Mouse (Mus musculus): ENCODE data around the gene Mettl5. TPM values are rescaled to one million over a fixed set of nuclear protein-coding genes. Genes with fewer than 3 reads are reported as not detected.

Mettl5 gene
- total and polyA plus RNA-seq, 2 experiments from 2014 or later = 13.1 to 45.7 TPM

GRCm38 (mm10) chr2:69903541-69903940 is 18.1 kb upstream of the Mettl5 start:
- TF ChIP-seq EP300 (IDR thresholded peaks at IDR 0.05; ENCODE audit: low read depth) (no peak), CTCF (IDR thresholded peaks at IDR 0.05; ENCODE audit: low read depth) (no peak)
- WGBS = 86% methylated on average over 3 of the region's 3 CpGs
- H3K27ac ChIP-seq (ENCODE audit: low read depth) = no peak overlapping the region
- no peaks in the 10 kb centered on the region for H3K9me3 ChIP-seq (replicated peaks; ENCODE audit: control insufficient read depth, low read length)
- H3K27me3 ChIP-seq (ENCODE audit: control insufficient read depth, insufficient read depth, low read length) = no peaks in the 10 kb centered on the region
- DNase-seq (ENCODE audit: low spot score) (no peak), ATAC-seq (ENCODE audit: insufficient read depth, low read depth) (no peak)
- H3K4me2 ChIP-seq (ENCODE audit: low read depth, low read length) = no peak overlapping the region
- no peak overlapping the region for H3K4me3 ChIP-seq (ENCODE audit: low read depth, low read length)
- 0 out of 2 replicates have a peak, but pooled peaks cover 10% of the 10 kb centered on the region for H3K36me3 ChIP-seq (replicated peaks; ENCODE audit: control insufficient read depth, insufficient read depth, low read length)
- H3K4me1 ChIP-seq (ENCODE audit: control insufficient read depth, insufficient read depth) = 0 out of 2 replicates have a peak, but pooled peaks cover 6% of the 10 kb centered on the region
- H3K9ac ChIP-seq (replicated peaks; ENCODE audit: low read depth, low read length) = no peak overlapping the region

GRCm38 (mm10) chr2:69897618-69898575 is 12.5 kb upstream of the Mettl5 start:
- DNase-seq (ENCODE audit: low spot score) = peak; percentile 87
- 0 out of 2 replicates have a peak, but pooled peaks cover 6% of the 10 kb centered on the region for H3K4me1 ChIP-seq (ENCODE audit: control insufficient read depth, insufficient read depth)
- TF ChIP-seq CTCF (IDR thresholded peaks at IDR 0.05; ENCODE audit: low read depth) = no peak
- no peak for TF ChIP-seq EP300 (IDR thresholded peaks at IDR 0.05; ENCODE audit: low read depth)
- WGBS = under 1% methylated on average over 50 of the region's 55 CpGs
- peak; percentile 63 for ATAC-seq (ENCODE audit: insufficient read depth, low read depth)
- H3K4me3 ChIP-seq (ENCODE audit: low read depth, low read length) = peak overlapping the region; percentile 95
- peak overlapping the region; percentile 99 for H3K9ac ChIP-seq (replicated peaks; ENCODE audit: low read depth, low read length)
- 0 out of 2 replicates have a peak, but pooled peaks cover 6% of the 10 kb centered on the region for H3K36me3 ChIP-seq (replicated peaks; ENCODE audit: control insufficient read depth, insufficient read depth, low read length)
- no peaks in the 10 kb centered on the region for H3K27me3 ChIP-seq (ENCODE audit: control insufficient read depth, insufficient read depth, low read length)
- no peaks in the 10 kb centered on the region for H3K9me3 ChIP-seq (replicated peaks; ENCODE audit: control insufficient read depth, low read length)
- H3K27ac ChIP-seq (ENCODE audit: low read depth) = peak overlapping the region; percentile 96
- peak overlapping the region; percentile 91 for H3K4me2 ChIP-seq (ENCODE audit: low read depth, low read length)

- ATAC-seq (ENCODE audit: insufficient read depth, low read depth) (peak; percentile 98), DNase-seq (ENCODE audit: low spot score) (peak; percentile 97)
- Histone ChIP-seq H3K9ac (replicated peaks; ENCODE audit: low read depth, low read length) (peak within 1 kb of the TSS; percentile 99), H3K4me3 (ENCODE audit: low read depth, low read length) (peak within 1 kb of the TSS; percentile 95), H3K36me3 (replicated peaks; ENCODE audit: control insufficient read depth, insufficient read depth, low read length) (0 out of 2 replicates have a peak, but pooled peaks cover 6% of the 10 kb centered on the region), H3K27me3 (ENCODE audit: control insufficient read depth, insufficient read depth, low read length) (no peaks in the 10 kb centered on the region), H3K4me1 (ENCODE audit: control insufficient read depth, insufficient read depth) (0 out of 2 replicates have a peak, but pooled peaks cover 6% of the 10 kb centered on the region), H3K4me2 (ENCODE audit: low read depth, low read length) (peak within 1 kb of the TSS; percentile 91), H3K9me3 (replicated peaks; ENCODE audit: control insufficient read depth, low read length) (no peaks in the 10 kb centered on the region), H3K27ac (ENCODE audit: low read depth) (peak within 1 kb of the TSS; percentile 96)
- under 1% methylated on average over 51 of the region's 65 CpGs for WGBS
- TF ChIP-seq EP300 (IDR thresholded peaks at IDR 0.05; ENCODE audit: low read depth) = peak; percentile 96
- TF ChIP-seq CTCF (IDR thresholded peaks at IDR 0.05; ENCODE audit: low read depth) = no peak
These were observed 11.7 kb upstream of the Mettl5 start, which contains the start of gene Ubr3 for GRCm38 (mm10) chr2:69897039-69897617. TSS of gene Ubr3 (plus strand) at chr2:69897246.

GRCm38 (mm10) chr2:69896224-69896581 is 10.8 kb upstream of the Mettl5 start:
- Histone ChIP-seq H3K36me3 (replicated peaks; ENCODE audit: control insufficient read depth, insufficient read depth, low read length) (0 out of 2 replicates have a peak, but pooled peaks cover 4% of the 10 kb centered on the region), H3K4me1 (ENCODE audit: control insufficient read depth, insufficient read depth) (0 out of 2 replicates have a peak, but pooled peaks cover 6% of the 10 kb centered on the region), H3K4me3 (ENCODE audit: low read depth, low read length) (no peak overlapping the region), H3K9ac (replicated peaks; ENCODE audit: low read depth, low read length) (no peak overlapping the region), H3K9me3 (replicated peaks; ENCODE audit: control insufficient read depth, low read length) (no peaks in the 10 kb centered on the region), H3K27me3 (ENCODE audit: control insufficient read depth, insufficient read depth, low read length) (no peaks in the 10 kb centered on the region), H3K4me2 (ENCODE audit: low read depth, low read length) (no peak overlapping the region), H3K27ac (ENCODE audit: low read depth) (no peak overlapping the region)
- ATAC-seq (ENCODE audit: insufficient read depth, low read depth) = no peak
- no peak for DNase-seq (ENCODE audit: low spot score)
- TF ChIP-seq EP300 (IDR thresholded peaks at IDR 0.05; ENCODE audit: low read depth) = no peak
- no peak for TF ChIP-seq CTCF (IDR thresholded peaks at IDR 0.05; ENCODE audit: low read depth)
- 93% methylated on average over 4 of the region's 4 CpGs for WGBS

GRCm38 (mm10) chr2:69895502-69896223 is 10.2 kb upstream of the Mettl5 start:
- no peak overlapping the region for H3K9ac ChIP-seq (replicated peaks; ENCODE audit: low read depth, low read length)
- H3K27ac ChIP-seq (ENCODE audit: low read depth) = no peak overlapping the region
- 0 out of 2 replicates have a peak, but pooled peaks cover 6% of the 10 kb centered on the region for H3K4me1 ChIP-seq (ENCODE audit: control insufficient read depth, insufficient read depth)
- no peaks in the 10 kb centered on the region for H3K9me3 ChIP-seq (replicated peaks; ENCODE audit: control insufficient read depth, low read length)
- TF ChIP-seq CTCF (IDR thresholded peaks at IDR 0.05; ENCODE audit: low read depth) = peak; percentile 27
- TF ChIP-seq EP300 (IDR thresholded peaks at IDR 0.05; ENCODE audit: low read depth) = no peak
- DNase-seq (ENCODE audit: low spot score) (no peak), ATAC-seq (ENCODE audit: insufficient read depth, low read depth) (no peak)
- no peaks in the 10 kb centered on the region for H3K27me3 ChIP-seq (ENCODE audit: control insufficient read depth, insufficient read depth, low read length)
- no peak overlapping the region for H3K4me3 ChIP-seq (ENCODE audit: low read depth, low read length)
- 63% methylated on average over 14 of the region's 14 CpGs for WGBS
- no peaks in the 10 kb centered on the region for H3K36me3 ChIP-seq (replicated peaks; ENCODE audit: control insufficient read depth, insufficient read depth, low read length)
- no peak overlapping the region for H3K4me2 ChIP-seq (ENCODE audit: low read depth, low read length)
